Mouse (Mus musculus) R1 (cell line): ENCODE measurements around the gene Arl6ip5.

Experiments
- DNase-seq: peaks from one replicate; pipeline ENCODE4 v3.0.0-alpha.2; 2018; ENCODE audit warnings: low read depth, low spot score

Gene Arl6ip5

GRCm38 (mm10) chr6:97210191-97210961 lies at the start of gene Arl6ip5:
Gene Arl6ip5 (plus strand): TSS chr6:97210689.
- DNase-seq, result peak; percentile 95

DNA sequence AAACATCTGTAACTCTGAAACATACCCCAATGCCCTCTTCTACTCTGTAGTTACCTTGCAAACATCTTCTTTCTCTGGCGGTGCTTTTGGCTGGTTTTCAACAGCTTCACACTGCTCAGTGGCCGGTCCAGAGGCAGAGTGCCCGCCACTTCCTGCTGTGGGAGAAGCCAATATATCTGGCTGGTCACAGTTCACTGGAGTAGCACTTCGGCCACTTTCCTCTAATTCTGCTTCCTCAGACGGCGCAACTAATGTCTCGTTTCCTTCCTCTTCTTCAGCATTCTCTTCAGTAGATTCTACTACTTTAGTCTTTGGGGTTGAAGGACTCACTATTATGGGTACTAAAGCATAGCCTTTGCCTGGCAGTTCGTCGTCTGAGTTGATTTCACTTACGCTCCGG lies 34.8 kb upstream of the Arl6ip5 start:
- no peak for DNase-seq

GRCm38 (mm10) chr6:97178491-97179366 lies 31.8 kb upstream of the Arl6ip5 start, which contains the start of gene Tmf1:
Gene Tmf1 (minus strand): TSS chr6:97179122.
- peak; percentile 93 for DNase-seq

DNA sequence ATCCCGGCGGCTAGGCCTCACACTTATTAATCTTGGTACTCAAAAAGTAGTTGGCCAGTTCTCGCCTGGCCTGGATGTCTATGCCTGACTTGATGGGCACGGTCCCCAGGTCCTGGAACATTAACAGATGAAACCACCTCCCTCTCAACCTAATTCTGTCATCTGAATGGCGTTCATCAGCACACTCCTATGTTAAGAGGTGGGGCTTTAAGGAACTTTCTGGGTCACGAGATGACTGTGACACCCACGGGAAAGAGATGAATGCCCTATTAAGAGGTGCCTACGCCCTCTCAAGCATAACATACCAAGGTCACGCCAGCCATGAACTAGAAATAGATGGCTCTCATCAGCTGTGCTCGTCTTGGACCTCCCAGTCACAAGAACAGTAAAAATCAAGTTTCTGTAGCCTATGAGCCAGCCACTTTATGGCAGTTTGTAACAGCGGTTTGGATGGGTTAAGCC lies 31.1 kb upstream of the Arl6ip5 start:
- peak; percentile 80 for DNase-seq

- DNase-seq, result no peak
Measured at GRCm38 (mm10) chr6:97200437-97200836, 10.1 kb upstream of the Arl6ip5 start.

- DNase-seq, result no peak
Measured at GRCm38 (mm10) chr6:97202477-97202876, 8.0 kb upstream of the Arl6ip5 start.

- no peak for DNase-seq
Measured at GRCm38 (mm10) chr6:97204252-97204869, 6.1 kb upstream of the Arl6ip5 start.

GRCm38 (mm10) chr6:97204952-97205351 lies 5.5 kb upstream of the Arl6ip5 start:
- peak; percentile 41 for DNase-seq

DNA sequence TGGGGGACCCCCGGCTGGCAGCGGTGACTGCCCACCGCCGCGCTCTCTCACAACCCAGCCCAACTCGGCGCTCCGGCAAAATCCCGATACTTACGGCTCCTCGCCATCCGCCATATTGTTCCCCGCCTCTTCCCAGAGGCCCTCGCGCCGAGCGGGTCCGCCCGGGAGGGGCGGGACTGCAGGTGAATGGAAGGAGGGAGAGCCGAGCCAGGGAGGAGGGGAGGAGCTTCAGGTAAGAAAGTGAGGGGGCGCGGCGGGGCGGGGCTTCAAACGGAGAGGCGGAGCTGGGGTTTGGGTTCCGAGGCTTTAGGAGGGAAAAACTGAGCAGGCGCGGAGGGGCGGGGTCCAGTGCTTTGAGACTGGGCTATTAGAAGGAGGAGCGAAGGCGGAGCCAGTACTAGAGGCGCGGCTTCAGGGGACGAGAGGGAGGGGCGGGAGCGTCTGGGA lies 5.0 kb upstream of the Arl6ip5 start, which contains the start of gene Uba3:
Gene Uba3 (minus strand): TSS at position 209 of the 447 bp plus-strand sequence.
- peak; percentile 98 for DNase-seq

DNA sequence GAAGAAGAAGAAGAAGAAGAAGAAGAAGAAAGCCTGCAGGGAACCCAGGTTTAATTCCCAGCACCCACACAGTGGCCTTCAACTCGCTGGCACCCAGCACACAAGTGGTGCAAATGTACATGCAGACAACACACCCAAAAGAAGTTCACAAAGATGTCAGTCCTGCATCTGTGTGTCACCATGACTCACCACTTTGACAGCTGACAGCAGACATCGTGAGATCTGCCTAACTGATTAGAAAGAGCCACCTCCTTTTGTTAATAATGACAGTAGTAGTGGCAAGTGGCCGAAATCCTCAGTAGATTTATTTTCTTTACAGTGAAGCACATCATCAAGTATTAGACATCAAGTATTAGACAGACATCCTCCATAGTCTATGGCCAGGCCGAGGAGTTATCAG lies 3.4 kb upstream of the Arl6ip5 start:
- DNase-seq, result peak; percentile 39

- DNase-seq, result peak; percentile 97
Measured at GRCm38 (mm10) chr6:97208406-97208805, 2.1 kb upstream of the Arl6ip5 start.

- peak; percentile 73 for DNase-seq
Measured at GRCm38 (mm10) chr6:97209201-97209600, 1.3 kb upstream of the Arl6ip5 start.

DNA sequence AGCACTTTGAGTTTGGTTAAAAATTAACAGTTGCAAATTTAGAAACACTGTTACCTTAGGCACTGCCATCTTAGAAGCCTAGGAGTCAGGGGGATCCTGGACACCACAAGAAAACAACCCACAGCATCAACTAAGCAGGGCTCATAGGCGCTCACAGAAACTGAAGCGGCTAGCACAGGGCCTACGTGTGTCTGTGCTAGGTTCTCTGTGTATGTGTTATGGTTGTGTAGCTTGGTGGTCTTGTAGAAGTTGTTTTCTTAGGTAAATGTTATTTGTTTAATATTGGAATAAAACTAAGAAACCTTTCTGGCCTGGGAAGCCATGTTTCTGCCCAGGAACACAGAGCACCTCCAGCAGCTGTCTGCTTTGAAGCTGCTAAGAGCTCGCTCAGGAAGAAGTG lies 738 bp upstream of the Arl6ip5 start:
- no peak for DNase-seq

DNA sequence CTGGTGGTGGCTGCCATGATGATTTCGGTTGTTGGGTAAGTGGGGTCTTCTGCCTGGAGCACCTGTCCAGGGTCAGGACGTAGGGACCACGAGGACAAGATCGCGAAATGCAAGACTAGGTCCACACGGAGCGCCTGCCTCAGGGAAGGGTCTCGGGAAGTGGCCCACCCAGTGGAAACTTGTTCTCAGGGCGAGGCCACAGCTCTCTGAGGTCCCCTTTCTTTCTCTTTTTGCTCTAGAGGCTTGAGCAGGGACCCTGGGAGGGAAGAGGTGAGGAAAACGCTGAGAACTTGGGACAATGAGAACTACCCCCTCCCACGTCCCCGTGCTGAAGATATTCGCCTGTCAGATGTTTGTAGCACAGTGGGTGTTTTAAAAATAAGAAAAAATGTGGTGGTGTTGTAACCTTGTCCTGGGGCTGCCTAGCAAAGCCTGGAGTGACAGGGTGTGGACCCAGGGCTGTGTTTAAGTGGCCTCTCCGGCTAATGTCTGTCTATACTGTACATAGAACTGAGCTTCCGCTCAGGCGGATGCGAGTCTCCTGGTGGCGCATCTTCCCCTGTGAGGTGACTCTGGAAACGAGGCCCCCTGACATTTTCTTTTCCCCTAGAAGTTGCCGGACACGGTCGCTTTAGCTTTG lies 593 bp downstream of the Arl6ip5 start:
- DNase-seq, result peak; percentile 51

- no peak for DNase-seq
Measured at GRCm38 (mm10) chr6:97211981-97212380, 1.5 kb downstream of the Arl6ip5 start.

GRCm38 (mm10) chr6:97216154-97216821 lies 5.8 kb downstream of the Arl6ip5 start:
- DNase-seq, result no peak

- DNase-seq, result no peak
Measured at GRCm38 (mm10) chr6:97220672-97221071, 10.2 kb downstream of the Arl6ip5 start.

DNA sequence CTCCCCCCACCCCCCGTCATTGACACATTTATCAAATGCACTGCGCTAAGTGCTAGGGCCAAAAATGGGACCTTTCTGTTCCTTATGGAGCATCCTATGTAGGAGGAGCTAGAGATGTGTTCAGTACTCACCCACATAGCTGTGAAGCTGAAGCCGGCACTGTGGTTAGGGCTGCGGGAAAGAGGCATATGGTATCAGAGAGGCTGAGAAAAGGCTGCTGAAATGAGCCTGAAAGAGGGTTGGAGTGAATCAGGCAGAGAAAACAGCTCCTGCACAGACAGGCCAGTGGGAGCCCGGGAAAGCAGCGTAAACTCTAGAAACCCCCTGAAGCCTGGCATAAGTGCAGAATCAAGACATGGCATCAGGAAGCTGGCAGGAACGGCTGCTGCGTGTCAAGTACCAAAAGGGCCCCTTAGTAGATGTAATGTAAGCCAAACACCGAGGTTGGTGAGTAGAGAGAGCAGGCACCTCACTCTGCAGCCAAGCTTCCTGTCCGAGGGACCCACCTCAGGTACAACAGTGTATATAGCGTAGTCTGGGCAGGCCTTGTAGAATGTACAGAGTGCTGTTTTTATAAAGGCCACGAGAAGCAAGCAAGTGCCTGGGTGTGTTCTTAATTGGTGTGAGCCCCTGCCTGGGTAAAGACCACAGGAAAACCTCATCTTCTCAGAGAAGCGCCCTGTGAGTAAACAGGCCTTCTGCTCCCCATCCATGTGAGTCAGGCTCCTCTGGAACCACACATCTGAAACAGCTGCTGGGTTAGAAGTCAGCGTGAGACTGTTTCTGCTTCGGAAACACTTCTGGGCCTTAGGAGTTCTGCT lies 10.9 kb downstream of the Arl6ip5 start:
- no peak for DNase-seq

GRCm38 (mm10) chr6:97222321-97222720 lies 11.8 kb downstream of the Arl6ip5 start:
- DNase-seq, result no peak

DNA sequence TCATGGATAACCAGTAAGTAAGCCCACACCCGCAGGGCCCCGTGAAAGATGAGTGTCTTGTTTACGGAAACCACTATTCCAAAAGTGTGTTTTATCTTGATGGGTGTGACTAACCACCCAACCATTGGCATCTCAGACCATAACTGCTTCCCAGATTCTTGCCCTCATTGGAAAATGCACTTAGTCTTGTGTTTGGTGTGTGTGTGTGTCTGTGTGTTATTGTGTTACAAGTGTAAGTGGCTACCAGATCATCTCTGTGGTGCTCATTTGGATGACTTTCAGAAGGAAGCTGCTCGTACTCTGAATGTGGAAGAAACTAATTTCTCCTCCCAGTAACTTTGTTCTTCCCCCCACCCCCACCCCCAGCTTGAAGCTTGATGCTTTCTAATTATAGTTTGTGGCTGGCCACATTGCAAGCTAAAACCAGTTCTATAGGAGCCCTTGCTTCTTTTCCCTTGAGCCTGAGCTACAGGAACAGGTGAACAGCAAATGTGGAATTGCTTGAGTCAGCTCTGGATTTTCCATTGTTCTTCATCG lies 12.5 kb downstream of the Arl6ip5 start:
- no peak for DNase-seq
